Mouse (Mus musculus): ENCODE measurements at regions not wholly inside any gene's neighbourhood (a gene's known extent, or its start where the extent isn't known, plus 50 kb on each side); places are given as distances from the start of the nearest gene placed in this dataset.

GRCm38 (mm10) chr14:80083724-80084123 is 99.8 kb downstream of the Olfm4 start:
- no peak for DNase-seq (ENCODE audit: low read depth, low spot score)

- no peak for DNase-seq (ENCODE audit: low read depth, low spot score)
These were observed 113.4 kb downstream of the Olfm4 start for GRCm38 (mm10) chr14:80097238-80097637.

GRCm38 (mm10) chr14:80113115-80113687 is 129.3 kb downstream of the Olfm4 start:
- no peak for DNase-seq (ENCODE audit: low read depth, low spot score)

- no peak for DNase-seq (ENCODE audit: low read depth, low spot score)
These were observed 130.4 kb downstream of the Olfm4 start for GRCm38 (mm10) chr14:80114326-80114725.

- no peak for DNase-seq (ENCODE audit: low read depth, low spot score)
These were observed 141.3 kb downstream of the Olfm4 start for GRCm38 (mm10) chr14:80125156-80125555.

GRCm38 (mm10) chr14:80128181-80128580 is 144.3 kb downstream of the Olfm4 start:
- no peak for DNase-seq (ENCODE audit: low read depth, low spot score)

GRCm38 (mm10) chr14:80137541-80137940 is 153.7 kb downstream of the Olfm4 start:
- DNase-seq (ENCODE audit: low read depth, low spot score), result no peak

- no peak for DNase-seq (ENCODE audit: low read depth, low spot score)
These were observed 155.3 kb downstream of the Olfm4 start for GRCm38 (mm10) chr14:80138991-80139791.

- DNase-seq (ENCODE audit: low read depth, low spot score), result no peak
These were observed 173.1 kb downstream of the Olfm4 start for GRCm38 (mm10) chr14:80157002-80157401.

GRCm38 (mm10) chr14:80169211-80169610 is 185.3 kb downstream of the Olfm4 start:
- no peak for DNase-seq (ENCODE audit: low read depth, low spot score)

- no peak for DNase-seq (ENCODE audit: low read depth, low spot score)
These were observed 186.7 kb downstream of the Olfm4 start for GRCm38 (mm10) chr14:80170450-80171180.

GRCm38 (mm10) chr14:80172799-80173484 is 189.1 kb downstream of the Olfm4 start:
- no peak for DNase-seq (ENCODE audit: low read depth, low spot score)

- no peak for DNase-seq (ENCODE audit: low read depth, low spot score)
These were observed 192.6 kb downstream of the Olfm4 start for GRCm38 (mm10) chr14:80176464-80176863.

GRCm38 (mm10) chr14:80195041-80195440 is 211.2 kb downstream of the Olfm4 start:
- no peak for DNase-seq (ENCODE audit: low read depth, low spot score)

GRCm38 (mm10) chr14:80212916-80213315 is 229.0 kb downstream of the Olfm4 start:
- DNase-seq (ENCODE audit: low read depth, low spot score), result peak; percentile 44

GRCm38 (mm10) chr14:80213666-80214065 is 229.8 kb downstream of the Olfm4 start:
- no peak for DNase-seq (ENCODE audit: low read depth, low spot score)

GRCm38 (mm10) chr14:80215960-80216552 is 232.2 kb downstream of the Olfm4 start:
- DNase-seq (ENCODE audit: low read depth, low spot score), result peak; percentile 52

GRCm38 (mm10) chr14:80232066-80232465 is 248.2 kb downstream of the Olfm4 start:
- no peak for DNase-seq (ENCODE audit: low read depth, low spot score)

GRCm38 (mm10) chr14:80232976-80233375 is 249.1 kb downstream of the Olfm4 start:
- no peak for DNase-seq (ENCODE audit: low read depth, low spot score)

- no peak for DNase-seq (ENCODE audit: low read depth, low spot score)
These were observed 253.3 kb downstream of the Olfm4 start for GRCm38 (mm10) chr14:80237136-80237535.

- no peak for DNase-seq (ENCODE audit: low read depth, low spot score)
These were observed 253.7 kb downstream of the Olfm4 start for GRCm38 (mm10) chr14:80237552-80237951.
